Mouse (Mus musculus): ENCODE measurements around the gene Rnf145.
A peak's percentile ranks its signal among the peaks of the same experiment; 100 is the strongest.

Rnf145 gene

DNA sequence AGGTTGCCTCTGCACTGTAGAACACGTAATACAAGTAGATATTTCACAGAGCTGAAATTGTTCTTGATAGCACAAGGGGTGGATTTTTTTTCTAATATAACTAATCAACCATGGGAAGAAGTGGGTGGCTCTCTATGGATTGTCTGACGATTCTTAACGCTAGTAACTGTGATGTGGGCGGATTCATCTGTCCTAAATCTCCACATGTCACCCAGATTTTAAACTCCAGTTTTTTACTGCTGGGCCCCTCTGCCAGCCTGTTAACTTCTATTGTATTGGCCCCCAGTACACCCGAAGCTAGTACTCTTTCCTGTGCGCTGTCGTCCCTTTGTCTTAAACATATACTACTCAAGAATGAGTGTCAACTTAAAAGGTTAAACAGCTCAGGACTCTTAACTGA lies 8.4 kb upstream of the Rnf145 start:
- no peak for DNase-seq (ENCODE audit: low spot score)

DNA sequence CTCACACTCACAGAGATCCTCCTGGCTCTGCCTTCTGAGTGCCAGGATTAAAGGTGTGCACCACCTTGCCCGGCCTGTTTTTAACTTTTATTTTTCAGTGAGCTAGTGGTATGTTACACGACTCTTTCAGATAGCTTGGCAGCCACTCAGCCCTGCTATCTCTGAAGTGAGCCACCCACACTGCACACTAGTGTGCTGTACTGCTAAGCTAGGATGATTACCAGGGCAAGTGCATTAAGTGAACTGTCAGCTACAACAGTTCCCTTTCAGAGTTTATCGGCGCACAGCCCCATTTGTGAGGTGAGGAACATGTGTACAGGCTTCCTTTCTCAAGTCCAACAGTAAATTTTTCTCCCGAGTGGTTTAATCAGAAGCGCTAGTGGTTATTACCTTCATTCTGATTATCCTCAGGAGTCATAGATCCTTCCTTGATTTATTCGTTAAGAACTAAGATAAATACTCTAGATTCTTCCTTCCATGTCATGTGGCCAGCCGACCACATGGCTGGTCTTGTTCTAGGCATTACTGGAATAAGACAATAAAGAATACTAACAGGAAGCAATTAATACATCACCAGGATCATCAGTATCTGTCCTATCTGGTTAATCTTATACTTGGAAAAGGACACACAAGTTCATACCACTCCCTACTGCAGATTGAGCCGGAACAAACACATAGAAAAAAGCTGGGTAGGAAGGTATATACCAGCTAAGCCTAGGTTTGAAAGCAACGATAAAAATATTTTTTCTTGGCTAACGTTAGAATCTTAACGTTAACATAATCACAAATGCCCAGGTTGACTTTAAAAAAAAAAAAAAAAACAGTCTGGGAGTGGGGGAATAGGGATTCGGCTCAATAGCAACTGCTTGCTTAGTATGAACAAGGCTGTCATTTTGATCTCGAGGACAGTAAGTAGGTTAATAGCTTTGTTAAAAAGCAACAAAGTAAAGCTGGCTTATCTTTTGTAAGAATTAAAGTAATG lies 6.4 kb upstream of the Rnf145 start:
- DNase-seq (ENCODE audit: low spot score), result no peak

DNA sequence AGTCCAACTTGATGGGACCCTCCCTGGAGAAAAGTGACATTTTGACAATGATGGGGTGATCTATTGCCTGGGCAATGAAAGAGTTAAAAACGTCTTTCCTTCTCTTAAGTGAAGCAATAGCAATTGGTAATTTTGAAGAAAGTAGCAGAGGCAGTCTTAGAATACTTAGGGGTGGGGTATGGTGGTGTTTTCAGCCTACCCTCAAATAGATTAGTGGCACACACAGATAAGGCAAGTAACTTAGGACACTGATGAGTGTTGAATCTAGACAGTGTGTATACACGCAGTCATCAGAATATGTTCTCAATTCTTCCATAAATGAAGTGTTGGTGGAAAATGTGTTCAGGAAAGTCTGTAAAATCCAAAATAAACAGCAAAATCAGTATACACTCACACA lies 5.7 kb upstream of the Rnf145 start:
- no peak for DNase-seq (ENCODE audit: low spot score)

DNA sequence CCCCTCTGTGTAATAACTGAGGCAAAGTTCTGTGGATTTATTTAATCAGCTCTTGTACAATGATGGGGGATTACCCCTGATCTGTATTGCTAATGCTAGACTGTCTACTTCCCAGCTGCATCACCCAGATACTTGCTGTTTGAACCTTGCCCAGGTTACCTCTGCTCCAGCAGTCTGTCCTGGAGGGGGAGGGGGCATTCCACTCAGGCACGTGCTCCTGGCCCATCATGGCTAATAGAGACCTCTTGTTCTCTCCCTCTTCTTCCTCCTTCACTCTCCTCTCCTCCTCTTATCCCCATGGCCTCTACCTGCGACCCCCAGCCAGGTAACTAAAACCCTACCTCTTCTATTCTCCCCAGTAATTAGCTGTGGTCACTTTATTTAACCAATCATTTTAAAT lies 4.1 kb upstream of the Rnf145 start:
- no peak for DNase-seq (ENCODE audit: low spot score)

- DNase-seq (ENCODE audit: low spot score), result no peak
Measured at GRCm38 (mm10) chr11:44516362-44516761, 2.4 kb upstream of the Rnf145 start.

- no peak for DNase-seq (ENCODE audit: low spot score)
Measured at GRCm38 (mm10) chr11:44517561-44518280, 1.0 kb upstream of the Rnf145 start.

DNA sequence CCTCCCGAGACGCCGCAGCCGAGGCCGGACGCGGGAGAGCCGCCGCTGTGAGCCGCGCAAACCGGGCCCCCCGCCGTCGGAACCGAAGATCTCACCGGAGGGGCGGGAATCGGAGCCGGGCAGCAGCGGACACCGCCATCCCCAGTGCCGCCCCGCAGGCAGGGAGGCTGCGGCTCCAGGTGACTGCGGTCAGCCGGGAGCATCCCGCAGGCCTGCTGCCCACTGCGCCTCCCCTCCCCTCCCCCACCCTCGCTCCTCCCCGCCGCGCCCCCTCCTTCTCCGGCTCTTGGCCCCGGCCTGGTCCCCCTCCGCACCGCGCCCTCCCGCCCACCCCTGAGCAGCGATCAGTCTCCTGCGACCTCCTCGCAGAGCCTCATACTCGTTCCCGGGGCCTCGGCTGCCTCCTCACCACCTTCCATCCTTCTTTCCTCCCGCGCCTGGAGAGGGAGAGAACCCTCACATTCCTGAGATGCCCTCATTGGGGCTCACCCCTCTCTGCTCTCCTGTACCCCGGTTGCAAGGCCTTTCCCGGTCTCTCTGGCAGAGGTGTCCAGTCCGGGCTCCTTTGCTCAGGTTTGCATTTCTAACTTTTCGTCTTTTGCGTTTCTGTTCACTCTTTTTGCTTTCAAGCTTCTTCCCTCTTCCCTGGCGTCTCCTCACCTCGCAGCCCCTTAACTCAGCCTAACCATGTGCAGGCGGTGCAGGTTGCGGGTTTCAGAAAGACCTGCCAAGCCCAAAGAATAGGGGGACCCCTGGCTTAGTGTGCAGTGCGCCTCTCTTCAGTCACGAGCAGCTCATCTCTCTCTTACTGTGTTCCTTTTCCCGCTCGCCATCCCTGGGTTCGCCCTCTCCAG lies 559 bp downstream of the Rnf145 start:
- peak; percentile 29 for DNase-seq (ENCODE audit: low spot score)

DNA sequence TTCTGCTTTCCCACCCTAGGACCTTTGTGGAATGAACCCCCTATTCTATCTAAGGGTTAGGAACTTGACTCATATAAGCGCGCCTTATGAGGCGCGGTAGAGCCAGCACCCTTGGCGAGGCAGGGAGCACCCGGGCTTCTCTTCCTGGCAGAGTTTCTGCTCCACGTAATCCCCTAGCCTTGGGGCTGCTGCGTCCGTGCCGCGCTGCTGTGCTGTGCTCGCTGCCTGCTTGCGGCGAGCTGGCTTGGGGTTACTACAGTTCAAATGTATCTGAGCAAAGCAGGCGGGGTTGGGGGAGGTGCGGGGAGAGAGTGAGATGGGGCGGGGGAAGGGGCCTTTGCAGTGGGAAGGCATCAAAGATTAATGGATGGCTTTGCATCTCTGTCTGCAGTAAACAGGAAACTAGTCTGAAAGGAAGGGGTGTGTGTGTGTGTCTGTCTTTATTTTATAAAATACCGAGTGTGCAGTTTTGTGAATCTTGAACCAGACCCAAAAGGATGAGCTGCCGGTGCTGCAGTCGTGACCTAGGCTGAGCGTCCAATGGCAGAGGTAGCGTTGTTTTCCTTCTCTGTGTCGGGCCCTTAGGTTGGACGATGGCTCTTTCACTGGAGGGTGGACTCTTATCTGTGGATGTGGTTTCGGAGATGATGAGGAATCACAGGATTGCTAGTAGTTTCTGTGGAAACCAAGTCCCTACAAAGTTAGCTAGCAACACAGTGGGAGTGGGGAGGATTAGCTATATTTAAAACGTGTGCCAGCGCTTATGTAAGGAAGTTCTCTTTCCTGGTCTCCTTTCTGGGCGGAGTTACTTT lies 1.4 kb downstream of the Rnf145 start:
- DNase-seq (ENCODE audit: low spot score), result peak; percentile 72

- no peak for DNase-seq (ENCODE audit: low spot score)
Measured at GRCm38 (mm10) chr11:44522594-44522993, 3.8 kb downstream of the Rnf145 start.

- DNase-seq (ENCODE audit: low spot score), result no peak
Measured at GRCm38 (mm10) chr11:44525765-44526164, 7.0 kb downstream of the Rnf145 start.

DNA sequence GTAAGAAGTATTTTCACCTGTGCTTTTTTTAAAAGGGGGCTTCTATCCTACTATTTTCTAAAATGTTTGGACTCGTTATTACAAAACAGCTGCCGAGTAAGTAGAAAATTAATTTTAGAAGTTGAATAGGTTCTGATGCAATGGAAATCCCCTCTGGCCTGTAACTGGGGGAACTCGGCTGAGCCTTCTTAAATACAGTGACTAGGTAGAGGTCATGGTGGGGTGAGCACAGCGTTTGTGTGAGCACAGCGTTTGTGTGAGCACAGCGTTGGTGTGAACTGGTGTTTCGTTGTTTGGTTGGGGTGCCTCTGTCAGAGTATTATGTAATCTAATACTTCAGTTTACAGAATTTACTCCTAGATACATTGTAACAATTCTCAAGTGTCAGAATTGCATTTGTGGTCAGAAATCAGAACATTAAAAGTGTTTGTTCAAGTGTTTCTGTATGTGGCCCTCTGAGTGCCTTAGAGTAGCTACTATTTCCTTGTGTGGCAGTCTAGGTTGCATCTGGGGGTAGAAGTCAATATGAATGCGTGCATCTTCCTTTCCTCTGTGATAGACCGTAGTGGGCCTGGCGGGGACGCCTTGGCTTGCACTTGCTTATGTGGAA lies 8.0 kb downstream of the Rnf145 start:
- no peak for DNase-seq (ENCODE audit: low spot score)

DNA sequence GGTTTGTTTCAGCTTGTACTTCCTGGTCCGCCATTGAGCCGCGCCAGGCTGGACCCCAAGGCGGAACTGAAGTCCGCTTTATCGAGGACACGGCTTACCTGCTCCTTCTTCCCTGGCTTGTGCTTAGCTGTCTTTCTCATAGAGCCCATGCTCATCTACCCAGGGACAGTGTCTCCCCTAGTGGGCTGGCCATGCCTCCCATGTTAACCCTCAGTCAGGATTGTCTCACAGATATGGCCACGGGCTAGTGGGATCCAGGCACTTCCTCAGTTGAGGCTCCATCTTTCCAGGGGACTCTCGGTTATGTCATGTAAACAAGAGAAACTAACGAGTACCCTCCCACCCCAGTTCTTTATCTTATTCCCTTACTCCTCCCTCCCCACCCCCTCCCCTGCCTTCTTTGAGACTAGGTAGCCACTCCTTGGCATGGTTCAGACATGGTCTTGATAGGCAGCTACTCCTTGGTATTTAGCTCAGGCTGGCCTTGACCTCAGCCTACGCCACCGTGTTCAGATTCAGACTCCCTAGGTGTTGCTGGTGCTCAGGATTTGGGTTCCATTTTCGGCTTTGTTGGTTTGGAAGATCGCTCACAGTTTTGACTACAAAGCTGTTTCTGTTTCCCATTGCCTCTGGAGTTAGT lies 9.9 kb downstream of the Rnf145 start:
- DNase-seq (ENCODE audit: low spot score), result no peak

DNA sequence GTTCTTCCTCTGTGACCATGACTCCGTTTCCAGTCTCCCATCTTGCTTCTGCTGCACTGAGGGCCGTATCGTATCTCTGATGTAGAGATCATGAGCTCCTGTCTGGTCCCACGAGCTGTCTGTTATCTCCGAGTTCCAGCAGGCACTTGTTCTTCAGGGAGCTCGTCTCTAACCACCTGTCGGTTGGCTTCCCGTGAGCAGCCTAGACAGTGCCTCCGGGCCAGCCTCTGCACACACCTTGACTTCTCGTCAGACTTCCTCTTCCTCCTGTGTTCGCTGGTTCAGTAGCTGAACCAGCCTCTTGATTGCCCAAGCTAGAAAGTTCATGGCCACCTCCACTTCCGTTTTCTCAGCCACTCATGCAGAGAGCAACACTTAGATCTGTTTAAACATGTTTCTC lies 10.4 kb downstream of the Rnf145 start:
- no peak for DNase-seq (ENCODE audit: low spot score)

DNA sequence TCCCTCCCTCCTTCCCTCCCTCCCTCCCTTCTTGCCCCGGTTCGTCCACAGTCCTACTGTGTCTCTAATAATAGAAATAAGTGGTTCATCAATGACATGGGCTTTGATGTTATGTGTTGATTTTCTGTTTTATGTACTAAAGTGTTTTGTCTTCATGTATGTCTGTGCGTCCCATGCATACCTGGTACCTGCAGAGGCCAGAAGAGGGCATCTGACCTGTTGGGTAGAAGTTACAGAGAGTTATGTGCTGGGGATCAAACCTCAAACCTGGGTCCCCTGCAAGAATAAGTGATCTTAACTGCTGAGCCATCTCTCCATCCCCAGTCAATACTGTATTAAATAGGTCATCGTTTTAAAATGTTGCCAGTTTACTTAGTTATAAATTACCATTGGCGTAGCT lies 11.0 kb downstream of the Rnf145 start:
- DNase-seq (ENCODE audit: low spot score), result no peak

DNA sequence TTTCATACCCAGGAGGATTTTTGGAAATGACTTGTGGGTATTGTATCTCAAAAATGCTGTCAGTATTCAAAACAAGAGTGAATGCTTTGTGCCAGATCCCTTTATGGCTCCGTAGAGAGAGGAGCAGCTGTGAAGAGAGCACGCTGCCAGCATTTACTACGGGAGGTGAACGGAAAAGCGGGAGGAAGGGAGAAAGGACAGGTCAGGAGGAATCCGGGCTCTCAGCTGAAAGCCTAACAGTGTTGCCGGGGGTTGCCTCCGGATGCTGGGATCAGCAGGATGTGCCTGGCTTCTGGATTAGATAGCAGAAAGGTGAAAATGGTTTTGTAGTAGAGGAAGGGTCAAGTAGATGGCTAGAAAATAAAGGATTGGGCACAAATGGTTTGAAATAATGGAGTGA lies 11.6 kb downstream of the Rnf145 start:
- no peak for DNase-seq (ENCODE audit: low spot score)

DNA sequence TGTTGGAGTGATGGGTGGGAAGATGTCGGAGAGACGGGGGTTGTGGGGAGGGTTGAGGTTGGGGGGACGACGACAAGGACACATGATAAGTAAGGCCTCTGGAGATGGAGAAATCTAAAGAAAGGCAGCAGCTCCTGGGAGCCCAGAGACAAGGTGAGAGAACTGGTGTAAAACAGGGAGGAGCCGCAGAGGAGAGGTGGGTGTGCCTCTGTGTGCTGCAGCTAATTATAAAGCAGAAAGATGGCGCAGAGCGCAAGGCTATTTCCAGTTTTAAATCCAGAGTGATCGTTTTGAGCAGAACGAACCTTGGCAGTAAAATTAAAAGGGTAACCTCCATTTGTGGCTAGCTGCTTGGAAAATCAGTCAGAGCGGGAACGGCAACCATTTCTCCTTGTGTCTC lies 12.1 kb downstream of the Rnf145 start:
- no peak for DNase-seq (ENCODE audit: low spot score)

- no peak for DNase-seq (ENCODE audit: low spot score)
Measured at GRCm38 (mm10) chr11:44531617-44532016, 12.9 kb downstream of the Rnf145 start.

DNA sequence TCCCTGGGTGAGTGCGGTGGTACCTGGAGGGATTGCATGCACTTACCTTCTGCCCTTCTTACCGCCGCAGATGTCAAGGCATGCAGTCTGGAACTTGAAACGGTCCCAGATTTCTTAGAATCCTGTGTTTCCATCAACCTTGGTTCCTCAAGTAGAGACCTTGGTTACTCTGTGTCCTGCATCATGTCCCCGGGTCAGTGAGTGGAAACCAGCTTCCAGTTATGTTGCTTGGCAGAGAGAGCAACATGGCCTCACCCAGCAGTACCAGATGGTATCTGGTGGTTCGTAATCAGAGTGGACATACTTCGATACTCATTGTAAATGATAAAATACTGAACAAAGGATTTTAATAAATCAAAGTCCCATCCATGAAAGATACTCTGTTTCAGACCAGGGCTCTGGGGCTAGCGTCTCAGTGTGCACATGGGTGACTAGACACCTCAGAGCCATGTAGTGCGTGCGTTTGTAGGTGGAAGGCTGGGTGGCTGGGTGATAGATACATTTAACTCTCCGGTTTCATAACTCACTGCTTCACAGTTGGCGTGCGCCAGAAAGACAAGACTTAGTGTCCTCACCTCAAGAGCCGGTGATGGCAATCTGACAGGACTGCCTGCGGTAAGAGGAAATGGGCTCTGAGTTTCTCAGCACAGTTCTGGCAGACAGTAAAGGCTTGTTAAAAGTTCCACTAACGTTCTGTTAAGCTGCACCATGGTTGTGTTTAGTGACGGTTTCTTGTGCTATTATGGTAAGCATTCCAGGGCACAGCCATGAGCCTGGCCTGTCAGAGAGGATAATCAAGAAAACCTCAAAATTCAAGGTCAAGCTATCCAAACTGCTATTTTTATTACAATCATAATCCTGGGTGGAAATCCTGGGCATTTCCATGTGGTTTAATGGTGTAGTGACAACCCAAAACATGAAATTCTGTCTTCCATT lies 14.3 kb downstream of the Rnf145 start:
- DNase-seq (ENCODE audit: low spot score), result no peak

DNA sequence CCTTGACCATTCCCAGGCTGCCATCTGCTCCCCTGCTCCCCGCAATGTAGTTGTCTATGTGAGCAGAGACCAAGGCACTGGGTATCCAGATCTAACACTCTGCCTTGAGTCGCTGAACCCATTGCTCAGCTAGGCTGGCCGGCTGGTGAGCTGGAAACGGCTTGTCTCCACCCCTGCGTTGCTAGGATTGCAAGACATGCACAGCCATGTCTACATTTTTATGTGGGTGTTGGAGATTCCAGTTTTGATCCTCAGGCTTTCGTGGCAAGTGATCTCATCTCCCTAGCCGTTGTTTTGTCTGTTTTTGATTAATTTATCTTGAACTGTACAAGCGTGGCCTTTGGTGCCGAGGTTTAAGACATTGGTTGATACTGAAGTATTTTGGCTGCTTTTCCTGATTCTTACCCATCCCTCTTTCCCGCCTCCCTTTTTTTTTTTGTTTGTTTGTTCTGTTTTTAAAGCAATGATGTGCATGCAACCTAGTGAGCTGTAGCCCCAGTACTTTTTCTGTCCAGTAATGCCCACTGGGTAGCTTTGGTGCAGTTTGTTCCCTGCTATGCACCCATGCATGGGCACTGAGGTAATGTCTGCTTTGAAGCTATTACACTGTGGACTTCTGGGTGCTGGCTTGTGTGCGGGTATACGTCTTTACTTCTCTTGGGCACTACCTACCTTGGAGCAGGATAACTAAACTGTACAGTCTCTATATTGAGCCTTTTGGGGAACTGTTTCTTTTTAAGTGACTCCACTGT lies 16.4 kb downstream of the Rnf145 start:
- no peak for DNase-seq (ENCODE audit: low spot score)

All from adipocyte (in vitro differentiated cells).